Mouse (Mus musculus) left cerebral cortex, adult 9 months (tissue): ENCODE results near the gene Cstl1.
A peak's percentile ranks its signal among the peaks of the same experiment; 100 is the strongest.
"Not testable (repeated sequence)": the region's sequence is repeated elsewhere in the genome, so short reads cannot be mapped to it uniquely, and the experiment has no call there.

ENCODE experiments used
- DNase-seq, 2 experiments: peaks; one replicate each; pipeline ENCODE4 v3.0.0; 2022; ENCODE audit warnings: low spot score in 2 of 2

Cstl1 gene

GRCm38 (mm10) chr2:148750058-148750457, at the start of gene Cstl1:
Gene Cstl1, plus strand, starts transcription at chr2:148750358.
- no peak for DNase-seq

GRCm38 (mm10) chr2:148706409-148707201, 43.6 kb upstream of the Cstl1 start:
- DNase-seq = no peak

- no peak for DNase-seq
Measured at GRCm38 (mm10) chr2:148707202-148707530, 43.0 kb upstream of the Cstl1 start.

- no peak for DNase-seq
Measured at GRCm38 (mm10) chr2:148712326-148712725, 37.8 kb upstream of the Cstl1 start.

GRCm38 (mm10) chr2:148717072-148717471, 33.1 kb upstream of the Cstl1 start:
- DNase-seq = no peak

GRCm38 (mm10) chr2:148719271-148719995, 30.7 kb upstream of the Cstl1 start:
- DNase-seq = no peak

GRCm38 (mm10) chr2:148731614-148732326, 18.4 kb upstream of the Cstl1 start:
- peak in 1 of 2 experiments; percentile 28 for DNase-seq

- peak; percentile 92 to 96 for DNase-seq
Measured at GRCm38 (mm10) chr2:148732327-148733000, 17.7 kb upstream of the Cstl1 start, which contains the start of gene Napb. Gene Napb, minus strand, starts transcription at chr2:148732467.

GRCm38 (mm10) chr2:148743001-148743400, 7.2 kb upstream of the Cstl1 start:
- peak in 1 of 2 experiments; percentile 70 for DNase-seq

- DNase-seq = no peak
Measured at GRCm38 (mm10) chr2:148743846-148744407, 6.2 kb upstream of the Cstl1 start.

- peak; percentile 60 to 82 for DNase-seq
Measured at GRCm38 (mm10) chr2:148751893-148752813, 2.0 kb downstream of the Cstl1 start.

GRCm38 (mm10) chr2:148754310-148754846, 4.2 kb downstream of the Cstl1 start:
- DNase-seq = no peak

- DNase-seq = no peak
Measured at GRCm38 (mm10) chr2:148763648-148764388, 13.7 kb downstream of the Cstl1 start.

- DNase-seq = not testable (repeated sequence)
Measured at GRCm38 (mm10) chr2:148771397-148771796, 21.2 kb downstream of the Cstl1 start, which contains the start of gene Cst11. Gene Cst11, minus strand, starts transcription at chr2:148771497.

GRCm38 (mm10) chr2:148781709-148782108, 31.6 kb downstream of the Cstl1 start, which contains the start of gene 8030411F24Rik:
Gene 8030411F24Rik, plus strand, starts transcription at chr2:148782009.
- DNase-seq = no peak

- peak in 1 of 2 experiments; percentile 6 for DNase-seq
Measured at GRCm38 (mm10) chr2:148789142-148789541, 39.0 kb downstream of the Cstl1 start, which contains the start of gene Cst12. Gene Cst12, plus strand, starts transcription at chr2:148789361.

GRCm38 (mm10) chr2:148798485-148798884, 48.3 kb downstream of the Cstl1 start, which contains the start of gene Cst8:
Gene Cst8, plus strand, starts transcription at chr2:148798785.
- DNase-seq = no peak

GRCm38 (mm10) chr2:148801491-148801921, 51.3 kb downstream of the Cstl1 start:
- no peak for DNase-seq
